Mouse (Mus musculus): Measurements from ENCODE around the gene Cerk. TPM values are rescaled to one million over a fixed set of nuclear protein-coding genes. Genes with fewer than 3 reads are reported as not detected.
"Not testable (repeated sequence)": the region's sequence is repeated elsewhere in the genome, so short reads cannot be mapped to it uniquely, and the experiment has no call there.

Gene Cerk
- polyA plus RNA-seq, 1 experiment, result 42.8 TPM

- H3K4me3 ChIP-seq (ENCODE audit: insufficient read depth, low read length), result no peak overlapping the region
- H3K4me1 ChIP-seq (ENCODE audit: control insufficient read depth, insufficient read depth, low read length), result peaks cover 4% of the 10 kb centered on the region
- H3K27ac ChIP-seq (ENCODE audit: insufficient read depth, low read length), result no peak overlapping the region
- TF ChIP-seq CTCF (IDR thresholded peaks at IDR 0.05; ENCODE audit: extremely low read depth, insufficient read depth, low read length) (no peak), POLR2A (IDR thresholded peaks at IDR 0.05; ENCODE audit: extremely low read depth, insufficient read depth, low read length) (no peak)
Observed at GRCm38 (mm10) chr15:86101585-86101984, 84.4 kb downstream of the Cerk start.

- Histone ChIP-seq H3K4me3 (ENCODE audit: insufficient read depth, low read length) (no peak overlapping the region), H3K4me1 (ENCODE audit: control insufficient read depth, insufficient read depth, low read length) (0 out of 2 replicates have a peak, but pooled peaks cover 2% of the 10 kb centered on the region)
- TF ChIP-seq CTCF (IDR thresholded peaks at IDR 0.05; ENCODE audit: extremely low read depth, insufficient read depth, low read length) (no peak), POLR2A (IDR thresholded peaks at IDR 0.05; ENCODE audit: extremely low read depth, insufficient read depth, low read length) (no peak)
Observed at GRCm38 (mm10) chr15:86097871-86098270, 88.1 kb downstream of the Cerk start.

GRCm38 (mm10) chr15:86096604-86097020 is 89.3 kb downstream of the Cerk start:
- H3K4me1 ChIP-seq (ENCODE audit: control insufficient read depth, insufficient read depth, low read length); H3K4me3 ChIP-seq (ENCODE audit: insufficient read depth, low read length); H3K27ac ChIP-seq (ENCODE audit: insufficient read depth, low read length): not testable (repeated sequence)

More at GRCm38 (mm10) chr15:86097871-86098270, 88.1 kb downstream of the Cerk start:
- H3K27ac ChIP-seq (ENCODE audit: insufficient read depth, low read length), result no peak overlapping the region

DNA sequence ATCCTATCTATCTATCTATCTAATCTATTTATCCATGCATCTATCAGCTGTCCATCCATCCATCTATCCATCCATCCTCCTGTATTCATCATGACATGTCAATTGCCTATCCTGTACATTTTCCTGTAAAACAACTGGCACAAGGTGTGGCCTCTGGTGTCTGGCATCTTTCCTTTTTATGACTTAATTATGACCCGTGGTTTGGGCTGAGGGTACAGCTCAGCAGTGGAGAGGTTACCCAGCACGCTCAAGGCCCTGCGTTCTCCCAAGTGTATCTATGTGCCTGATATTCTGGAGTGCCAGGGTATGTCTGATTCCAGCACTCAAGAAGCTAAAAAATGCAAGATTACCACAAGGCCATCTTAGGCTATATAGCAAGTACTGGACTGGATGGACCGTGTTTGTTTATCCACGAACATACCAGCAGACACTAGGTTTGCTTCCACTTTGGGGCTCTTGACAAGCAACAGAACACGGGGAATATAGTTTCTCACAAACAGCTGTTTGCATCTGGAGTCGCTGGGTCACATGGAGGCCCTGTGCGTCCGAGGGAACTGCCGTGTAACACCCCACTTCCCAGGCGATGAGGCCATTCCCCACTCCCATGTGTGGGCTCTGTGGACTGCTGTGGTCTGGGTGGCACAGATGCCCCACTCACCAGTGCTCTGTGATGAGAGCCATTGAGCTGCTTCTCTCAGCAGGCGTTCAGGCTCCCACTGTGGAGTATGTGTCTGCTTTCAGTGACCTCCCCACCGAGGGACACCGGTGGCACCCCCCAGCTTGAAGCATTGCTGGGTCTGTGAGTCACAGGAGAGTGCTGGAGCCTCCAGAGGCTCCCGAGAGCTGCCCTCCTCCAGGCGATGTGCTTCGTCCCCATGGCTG is 90.0 kb downstream of the Cerk start:
- TF ChIP-seq POLR2A (IDR thresholded peaks at IDR 0.05; ENCODE audit: extremely low read depth, insufficient read depth, low read length), result no peak
- no peak for TF ChIP-seq CTCF (IDR thresholded peaks at IDR 0.05; ENCODE audit: extremely low read depth, insufficient read depth, low read length)
- H3K4me1 ChIP-seq (ENCODE audit: control insufficient read depth, insufficient read depth, low read length), result 0 out of 2 replicates have a peak, but pooled peaks cover 2% of the 10 kb centered on the region
- no peak overlapping the region for H3K27ac ChIP-seq (ENCODE audit: insufficient read depth, low read length)
- H3K4me3 ChIP-seq (ENCODE audit: insufficient read depth, low read length), result no peak overlapping the region

DNA sequence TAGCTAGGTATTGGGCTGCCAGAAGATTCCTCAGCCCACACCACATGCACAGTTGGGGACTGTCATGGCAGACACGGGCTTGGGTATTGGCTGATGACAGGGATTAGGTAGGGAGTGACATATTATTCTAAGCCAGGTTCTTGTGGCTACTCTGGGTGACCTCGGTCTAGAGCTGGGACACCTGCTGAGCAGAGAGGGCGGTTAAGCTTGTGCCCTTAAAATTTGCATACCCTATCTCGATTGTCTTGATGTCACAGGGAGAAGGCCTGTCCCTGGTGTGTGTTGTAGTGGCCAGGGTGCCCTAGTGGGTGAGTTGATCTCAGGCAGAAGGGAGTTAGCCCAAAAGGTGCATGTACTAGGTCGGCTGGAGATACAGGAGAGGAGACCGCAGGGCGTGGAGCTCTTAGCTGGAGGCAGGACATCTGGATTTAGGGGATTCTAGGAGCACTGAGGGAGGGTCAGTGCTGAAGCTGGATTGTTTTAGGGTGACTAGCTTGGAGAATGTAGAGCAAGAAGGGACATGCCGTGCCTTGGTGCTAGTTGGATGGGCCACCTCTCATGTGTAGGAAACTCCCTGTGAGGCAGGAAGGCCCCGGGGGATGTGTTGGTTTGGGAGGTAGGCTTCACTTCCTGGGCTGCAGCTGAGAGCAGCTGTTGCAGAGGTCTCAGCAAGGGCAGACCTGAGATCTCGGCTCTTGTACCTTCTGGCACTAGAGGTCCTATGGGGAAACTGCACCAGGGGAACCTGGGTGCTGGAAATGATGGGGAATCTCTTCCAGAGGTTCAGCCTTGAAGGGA is 91.4 kb downstream of the Cerk start:
- Histone ChIP-seq H3K4me1 (ENCODE audit: control insufficient read depth, insufficient read depth, low read length) (0 out of 2 replicates have a peak, but pooled peaks cover 2% of the 10 kb centered on the region), H3K27ac (ENCODE audit: insufficient read depth, low read length) (no peak overlapping the region), H3K4me3 (ENCODE audit: insufficient read depth, low read length) (no peak overlapping the region)
- no peak for TF ChIP-seq CTCF (IDR thresholded peaks at IDR 0.05; ENCODE audit: extremely low read depth, insufficient read depth, low read length)
- TF ChIP-seq POLR2A (IDR thresholded peaks at IDR 0.05; ENCODE audit: extremely low read depth, insufficient read depth, low read length), result no peak

DNA sequence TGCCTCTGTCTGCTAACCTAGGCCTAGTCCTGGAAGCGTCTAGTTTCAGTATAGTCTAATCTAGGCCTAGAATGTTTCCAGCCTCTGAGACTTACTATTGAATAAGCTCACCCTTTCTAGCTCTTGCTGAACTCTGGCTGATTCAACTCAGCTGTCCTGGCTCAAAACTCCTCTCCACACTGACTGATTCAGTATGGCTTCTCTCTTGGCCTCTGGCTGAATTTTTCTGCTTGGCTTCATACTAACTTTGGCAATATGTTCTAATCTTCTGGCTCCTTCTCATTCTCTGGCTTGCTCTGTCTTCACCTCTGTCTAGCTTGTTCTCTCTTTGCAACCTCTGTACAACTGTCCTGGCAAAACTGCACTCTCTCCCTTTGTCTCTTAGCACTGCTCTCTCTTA is 92.7 kb downstream of the Cerk start:
- no peak for TF ChIP-seq CTCF (IDR thresholded peaks at IDR 0.05; ENCODE audit: extremely low read depth, insufficient read depth, low read length)
- TF ChIP-seq POLR2A (IDR thresholded peaks at IDR 0.05; ENCODE audit: extremely low read depth, insufficient read depth, low read length), result no peak
- no peak overlapping the region for H3K27ac ChIP-seq (ENCODE audit: insufficient read depth, low read length)

DNA sequence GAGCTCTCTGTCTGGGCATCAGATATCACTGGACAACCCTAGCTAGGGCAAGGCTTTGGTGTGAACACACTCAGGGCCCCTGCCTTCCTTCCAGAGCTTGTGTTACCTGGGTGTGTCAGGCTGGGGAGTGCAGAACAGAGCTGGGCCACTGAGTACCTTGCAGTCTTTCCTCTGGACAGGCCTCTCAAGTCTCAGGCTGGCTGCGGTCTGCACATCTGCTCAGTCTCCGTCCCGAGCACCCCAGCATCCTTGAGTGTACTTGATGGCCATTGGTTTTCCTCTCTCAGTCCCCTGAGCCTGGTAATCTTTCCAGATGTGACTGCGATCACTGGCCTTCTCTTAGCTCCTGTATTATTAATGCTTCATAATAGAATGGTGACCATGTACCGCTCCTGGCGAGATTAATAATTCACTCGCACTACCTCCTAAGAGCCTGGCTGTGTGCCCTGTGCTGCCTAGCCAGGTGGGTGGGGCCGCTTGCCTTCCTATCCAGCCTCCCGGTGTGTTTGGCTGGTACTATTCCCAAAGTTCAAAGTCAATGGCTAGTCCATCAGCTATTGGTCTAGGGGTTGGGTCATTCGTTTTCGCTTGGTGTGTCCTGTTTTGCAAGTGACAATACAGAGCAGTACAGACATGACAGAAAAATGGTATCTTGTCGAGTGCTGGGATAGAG is 93.8 kb downstream of the Cerk start:
- TF ChIP-seq POLR2A (IDR thresholded peaks at IDR 0.05; ENCODE audit: extremely low read depth, insufficient read depth, low read length) (no peak), CTCF (IDR thresholded peaks at IDR 0.05; ENCODE audit: extremely low read depth, insufficient read depth, low read length) (no peak)
- H3K27ac ChIP-seq (ENCODE audit: insufficient read depth, low read length), result no peak overlapping the region
- H3K4me3 ChIP-seq (ENCODE audit: insufficient read depth, low read length), result no peak overlapping the region
- peaks cover 2% of the 10 kb centered on the region; the same call in 1 of the 2 replicates for H3K4me1 ChIP-seq (ENCODE audit: control insufficient read depth, insufficient read depth, low read length)

More for the DNA sequence above, 92.7 kb downstream of the Cerk start:
- Histone ChIP-seq H3K4me3 (ENCODE audit: insufficient read depth, low read length) (no peak overlapping the region), H3K4me1 (ENCODE audit: control insufficient read depth, insufficient read depth, low read length) (no peaks in the 10 kb centered on the region; the same call in 1 of the 2 replicates)

DNA sequence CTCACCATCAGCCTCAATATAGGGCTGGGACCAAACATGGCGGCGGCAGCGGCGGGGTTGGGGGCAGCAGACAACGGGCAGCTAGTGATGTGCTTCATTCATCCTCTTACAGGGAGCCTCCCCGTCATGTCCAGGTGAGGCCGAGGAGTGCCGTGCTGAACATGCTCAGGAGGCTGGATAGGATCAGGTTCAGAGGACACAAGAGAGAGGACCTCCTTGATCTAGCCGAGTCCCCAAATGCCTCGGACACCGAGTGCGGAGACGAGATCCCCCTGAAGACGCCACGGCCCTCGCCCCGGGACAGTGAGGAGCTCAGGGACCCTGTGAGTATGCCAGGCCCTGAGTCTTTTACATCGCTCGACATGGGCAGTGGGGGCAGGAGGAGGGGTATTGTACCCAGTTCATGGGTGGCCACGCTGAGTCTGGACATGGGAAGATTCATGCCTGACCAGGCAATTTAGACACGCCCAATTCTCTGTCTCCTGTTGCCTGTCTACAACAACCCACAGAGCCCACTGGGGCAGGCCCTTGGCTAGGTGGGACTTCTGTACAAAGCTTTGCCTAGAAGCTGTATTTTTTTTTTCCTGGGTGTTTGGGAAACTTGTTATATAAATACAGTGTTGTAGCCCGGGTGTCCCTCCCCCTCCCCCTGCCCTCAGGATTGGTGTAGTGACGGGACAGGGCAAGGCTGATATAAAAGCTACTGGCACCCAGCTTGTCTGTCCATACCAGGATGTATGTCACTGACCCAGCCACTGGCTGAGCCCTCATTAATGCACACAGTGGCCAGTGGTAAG is 94.5 kb downstream of the Cerk start:
- no peak overlapping the region for H3K4me3 ChIP-seq (ENCODE audit: insufficient read depth, low read length)
- TF ChIP-seq CTCF (IDR thresholded peaks at IDR 0.05; ENCODE audit: extremely low read depth, insufficient read depth, low read length), result no peak
- no peak for TF ChIP-seq POLR2A (IDR thresholded peaks at IDR 0.05; ENCODE audit: extremely low read depth, insufficient read depth, low read length)
- no peak overlapping the region for H3K27ac ChIP-seq (ENCODE audit: insufficient read depth, low read length)
- peaks cover 6% of the 10 kb centered on the region for H3K4me1 ChIP-seq (ENCODE audit: control insufficient read depth, insufficient read depth, low read length)

- TF ChIP-seq CTCF (IDR thresholded peaks at IDR 0.05; ENCODE audit: extremely low read depth, insufficient read depth, low read length) (no peak), POLR2A (IDR thresholded peaks at IDR 0.05; ENCODE audit: extremely low read depth, insufficient read depth, low read length) (no peak)
- Histone ChIP-seq H3K4me1 (ENCODE audit: control insufficient read depth, insufficient read depth, low read length) (peaks cover 8% of the 10 kb centered on the region), H3K4me3 (ENCODE audit: insufficient read depth, low read length) (no peak overlapping the region), H3K27ac (ENCODE audit: insufficient read depth, low read length) (no peak overlapping the region)
Observed at GRCm38 (mm10) chr15:86090578-86090977, 95.4 kb downstream of the Cerk start.

All from cortical plate, adult 2 months (tissue).